Mouse (Mus musculus): Measurements from ENCODE around the gene Mesd. TPM values are rescaled to one million over a fixed set of nuclear protein-coding genes. Genes with fewer than 3 reads are reported as not detected.

Gene Mesd
- total and polyA plus RNA-seq, 3 experiments = 11.4 to 52.0 (median 51.5) TPM

- intact Hi-C loops (cut with DNase I) = no loop called here
- no peak for DNase-seq
- Histone ChIP-seq H3K79me2 (replicated peaks; ENCODE audit: control insufficient read depth, insufficient read depth, low read length) (no peaks in the 10 kb centered on the region), H3K4me3 (no peak overlapping the region), H3K4me1 (ENCODE audit: control insufficient read depth, insufficient read depth, low read length) (peaks cover 2% of the 10 kb centered on the region), H3K27ac (no peak overlapping the region), H3K9ac (ENCODE audit: low read depth, low read length) (no peak overlapping the region), H3K27me3 (ENCODE audit: control insufficient read depth, insufficient read depth, low read length) (no peaks in the 10 kb centered on the region), H3K36me3 (ENCODE audit: control insufficient read depth, insufficient read depth, low read length) (peaks cover 6% of the 10 kb centered on the region)
- TF ChIP-seq POLR2A (IDR thresholded peaks at IDR 0.05; ENCODE audit: insufficient read depth, low read depth, low read length) (no peak), CTCF (IDR thresholded peaks at IDR 0.05) (no peak), EP300 (IDR thresholded peaks at IDR 0.05; ENCODE audit: insufficient read depth, low read depth, low read length) (no peak)
- 55% methylated on average over 5 of the region's 5 CpGs for WGBS
Measured at GRCm38 (mm10) chr7:83847187-83848075, 36.8 kb upstream of the Mesd start.

- Histone ChIP-seq H3K27me3 (ENCODE audit: control insufficient read depth, insufficient read depth, low read length) (no peaks in the 10 kb centered on the region), H3K79me2 (replicated peaks; ENCODE audit: control insufficient read depth, insufficient read depth, low read length) (no peaks in the 10 kb centered on the region), H3K4me1 (ENCODE audit: control insufficient read depth, insufficient read depth, low read length) (peaks cover 2% of the 10 kb centered on the region; the same call in 1 of the 2 replicates), H3K36me3 (ENCODE audit: control insufficient read depth, insufficient read depth, low read length) (no peaks in the 10 kb centered on the region), H3K4me3 (no peak overlapping the region), H3K27ac (no peak overlapping the region), H3K9ac (ENCODE audit: low read depth, low read length) (no peak overlapping the region)
- TF ChIP-seq EP300 (IDR thresholded peaks at IDR 0.05; ENCODE audit: insufficient read depth, low read depth, low read length) (no peak), POLR2A (IDR thresholded peaks at IDR 0.05; ENCODE audit: insufficient read depth, low read depth, low read length) (no peak), CTCF (IDR thresholded peaks at IDR 0.05) (no peak)
- no peak for DNase-seq
- 84% methylated on average over 5 of the region's 5 CpGs for WGBS
- intact Hi-C loops (cut with DNase I) = loop anchor here (5.0 kb wide), 1 partner anchor 34 kb away; no protein-coding TSS in a partner anchor
Measured at GRCm38 (mm10) chr7:83851569-83852380, 32.5 kb upstream of the Mesd start.

GRCm38 (mm10) chr7:83852381-83853380 is 31.6 kb upstream of the Mesd start:
- DNase-seq = no peak
- intact Hi-C loops (cut with DNase I) = loop anchor here (5.0 kb wide), 1 partner anchor 35 kb away; no protein-coding TSS in a partner anchor

GRCm38 (mm10) chr7:83855203-83855602 is 29.1 kb upstream of the Mesd start:
- Histone ChIP-seq H3K36me3 (ENCODE audit: control insufficient read depth, insufficient read depth, low read length) (no peaks in the 10 kb centered on the region), H3K4me3 (no peak overlapping the region), H3K27me3 (ENCODE audit: control insufficient read depth, insufficient read depth, low read length) (no peaks in the 10 kb centered on the region), H3K9ac (ENCODE audit: low read depth, low read length) (no peak overlapping the region), H3K4me1 (ENCODE audit: control insufficient read depth, insufficient read depth, low read length) (peaks cover 6% of the 10 kb centered on the region), H3K27ac (no peak overlapping the region), H3K79me2 (replicated peaks; ENCODE audit: control insufficient read depth, insufficient read depth, low read length) (no peaks in the 10 kb centered on the region)
- no peak for DNase-seq
- intact Hi-C loops (cut with DNase I) = no loop called here
- WGBS = 93% methylated on average over 1 of the region's 1 CpGs
- no peak for TF ChIP-seq POLR2A (IDR thresholded peaks at IDR 0.05; ENCODE audit: insufficient read depth, low read depth, low read length)
- no peak for TF ChIP-seq EP300 (IDR thresholded peaks at IDR 0.05; ENCODE audit: insufficient read depth, low read depth, low read length)
- no peak for TF ChIP-seq CTCF (IDR thresholded peaks at IDR 0.05)

More at GRCm38 (mm10) chr7:83852381-83853380, 31.6 kb upstream of the Mesd start:
- no peak overlapping the region for H3K9ac ChIP-seq (ENCODE audit: low read depth, low read length)
- TF ChIP-seq CTCF (IDR thresholded peaks at IDR 0.05) (no peak), EP300 (IDR thresholded peaks at IDR 0.05; ENCODE audit: insufficient read depth, low read depth, low read length) (no peak), POLR2A (IDR thresholded peaks at IDR 0.05; ENCODE audit: insufficient read depth, low read depth, low read length) (no peak)
- no peaks in the 10 kb centered on the region for H3K36me3 ChIP-seq (ENCODE audit: control insufficient read depth, insufficient read depth, low read length)
- no peak overlapping the region for H3K27ac ChIP-seq
- H3K27me3 ChIP-seq (ENCODE audit: control insufficient read depth, insufficient read depth, low read length) = no peaks in the 10 kb centered on the region
- peaks cover 4% of the 10 kb centered on the region for H3K4me1 ChIP-seq (ENCODE audit: control insufficient read depth, insufficient read depth, low read length)
- no peak overlapping the region for H3K4me3 ChIP-seq
- H3K79me2 ChIP-seq (replicated peaks; ENCODE audit: control insufficient read depth, insufficient read depth, low read length) = no peaks in the 10 kb centered on the region
- WGBS = 68% methylated on average over 5 of the region's 5 CpGs

All from heart, adult 2 months (tissue).